Mouse (Mus musculus) cerebellum, adult 2 months (tissue): ENCODE measurements around the gene Mrgprb2. TPM values are rescaled to one million over a fixed set of nuclear protein-coding genes. Genes with fewer than 3 reads are reported as not detected.

Experiments used
- DNase-seq, 2 experiments: peaks; one replicate each; pipeline ENCODE4 v3.0.0; 2021
- H3K27ac ChIP-seq: fragments of 200-500 bp; 2 replicates; pipeline ENCODE4 v1.5.1; 2012; ENCODE audit warnings: low read length, control low read depth, inconsistent platforms; ENCODE audit not compliant: insufficient read depth
- H3K27me3 ChIP-seq: fragments of 200-500 bp; 2 replicates; pipeline ENCODE4 v1.6.1; 2012; ENCODE audit warnings: inconsistent platforms, mild to moderate bottlenecking, low read length, moderate library complexity; ENCODE audit not compliant: control insufficient read depth, insufficient read depth
- H3K4me1 ChIP-seq: fragments of 200-500 bp; 2 replicates; pipeline ENCODE4 v1.6.1; 2011; ENCODE audit warnings: low read length; ENCODE audit not compliant: control insufficient read depth, insufficient read depth
- H3K4me3 ChIP-seq: fragments of 200-500 bp; replicated peaks from 2 replicates; pipeline ENCODE3; 2011; ENCODE audit warnings: mild to moderate bottlenecking, low read depth, low read length, control low read depth; ENCODE audit not compliant: insufficient read depth
- CTCF ChIP-seq: fragments of 200-500 bp; IDR thresholded peaks from 2 replicates; pipeline ENCODE4 v1.5.1; 2011; ENCODE audit warnings: low read depth, mild to moderate bottlenecking, control low read depth, low read length, moderate library complexity, borderline replicate concordance; ENCODE audit not compliant: insufficient read depth
- POLR2A ChIP-seq: fragments of 200-500 bp; IDR thresholded peaks from 2 replicates; pipeline ENCODE4 v1.6.1; 2011; ENCODE audit warnings: low read length, control low read depth, borderline replicate concordance; ENCODE audit not compliant: insufficient read depth
- polyA plus RNA-seq: library from polyadenylated mRNA; depleted of rRNA; stranded (reverse); fragments of >200 nt; gene quantifications from 2 replicates; pipeline ENCODE4 v1.2.3, GENCODE M21; 2012; rRNA removed

The Mrgprb2 gene
- not detected in 2 replicates for polyA plus RNA-seq

DNA sequence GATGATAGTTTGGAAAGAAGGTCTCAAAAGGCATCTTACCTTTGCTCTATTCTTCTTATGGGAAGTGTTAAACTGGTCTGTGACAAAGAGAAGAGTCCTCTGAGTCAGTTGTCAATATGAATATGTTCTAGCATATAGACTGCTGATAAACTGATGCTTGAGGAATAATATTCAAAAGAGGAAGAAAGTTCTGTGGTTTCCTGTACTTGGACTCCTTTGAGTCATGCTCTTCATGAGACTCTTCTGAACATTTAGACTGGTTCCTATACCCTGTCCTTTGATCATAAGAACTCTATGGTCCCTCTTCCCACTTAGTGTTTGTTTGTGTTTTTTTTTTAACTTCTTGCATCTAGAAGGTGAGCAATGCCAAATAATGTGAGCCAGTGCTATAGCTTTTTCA, at the start of gene Mrgprb2:
Gene Mrgprb2, minus strand, starts transcription at position 101 of the 400 bp plus-strand sequence.
- no peak within 1 kb of the TSS for H3K27ac ChIP-seq
- DNase-seq = no peak
- no peaks in the 10 kb centered on the region for H3K27me3 ChIP-seq
- no peak within 1 kb of the TSS for H3K4me3 ChIP-seq
- no peaks in the 10 kb centered on the region for H3K4me1 ChIP-seq
- TF ChIP-seq POLR2A (no peak), CTCF (no peak)

Other genes with a start within 250 kb of the Mrgprb2 start
- gene Mrgprb8, start 169.6 kb downstream of the Mrgprb2 start, polyA plus RNA-seq = not detected in 2 replicates
- not detected in 2 replicates for gene Mrgprb1, start 101.7 kb downstream of the Mrgprb2 start, polyA plus RNA-seq
- 0.02 TPM in 1 of 2 replicates, not detected in the other for gene Mrgprx2, start 58.8 kb downstream of the Mrgprb2 start, polyA plus RNA-seq
- not detected in 2 replicates for gene Mrgprb3, start 85.7 kb upstream of the Mrgprb2 start, polyA plus RNA-seq
- 23.0 and 23.6 TPM in 2 replicates for gene Zdhhc13, start 230.9 kb upstream of the Mrgprb2 start, polyA plus RNA-seq